Mouse (Mus musculus) megakaryocyte, embryonic 14.5 days (primary cell): Measurements from ENCODE around the gene Supt7l. TPM values are rescaled to one million over a fixed set of nuclear protein-coding genes. Genes with fewer than 3 reads are reported as not detected.

Source experiments
- H3K27me3 ChIP-seq: replicated peaks from 2 replicates; pipeline ENCODE3; 2012; ENCODE audit warnings: inconsistent platforms
- H3K36me3 ChIP-seq: replicated peaks from 2 replicates; pipeline ENCODE3; 2012; ENCODE audit warnings: low read length, inconsistent platforms, mixed read lengths
- H3K4me1 ChIP-seq: 2 replicates; pipeline ENCODE4 v1.6.1; 2012; ENCODE audit warnings: inconsistent platforms
- H3K4me3 ChIP-seq: replicated peaks from 2 replicates; pipeline ENCODE3; 2012; ENCODE audit warnings: moderate library complexity, mild to moderate bottlenecking, inconsistent platforms
- H3K9me3 ChIP-seq: 2 replicates; pipeline ENCODE4 v1.6.1; 2012; ENCODE audit warnings: inconsistent platforms
- FLI1 ChIP-seq: IDR thresholded peaks from 2 replicates; pipeline ENCODE4 v1.6.1; 2012; ENCODE audit warnings: low read length, inconsistent platforms, mixed read lengths
- GATA1 ChIP-seq: IDR thresholded peaks from 3 replicates; pipeline ENCODE4 v1.6.1; 2012; ENCODE audit warnings: mixed read lengths, low read length, inconsistent platforms, borderline replicate concordance
- polyA plus RNA-seq: library from polyadenylated mRNA; stranded (reverse); fragments of >175 nt; gene quantifications from 2 replicates; pipeline ENCODE4 v1.2.3, GENCODE M21; 2012; ENCODE audit warnings: low replicate concordance; ENCODE audit not compliant: insufficient read depth

Gene Supt7l
- polyA plus RNA-seq, 1 experiment = 6.2 TPM

DNA sequence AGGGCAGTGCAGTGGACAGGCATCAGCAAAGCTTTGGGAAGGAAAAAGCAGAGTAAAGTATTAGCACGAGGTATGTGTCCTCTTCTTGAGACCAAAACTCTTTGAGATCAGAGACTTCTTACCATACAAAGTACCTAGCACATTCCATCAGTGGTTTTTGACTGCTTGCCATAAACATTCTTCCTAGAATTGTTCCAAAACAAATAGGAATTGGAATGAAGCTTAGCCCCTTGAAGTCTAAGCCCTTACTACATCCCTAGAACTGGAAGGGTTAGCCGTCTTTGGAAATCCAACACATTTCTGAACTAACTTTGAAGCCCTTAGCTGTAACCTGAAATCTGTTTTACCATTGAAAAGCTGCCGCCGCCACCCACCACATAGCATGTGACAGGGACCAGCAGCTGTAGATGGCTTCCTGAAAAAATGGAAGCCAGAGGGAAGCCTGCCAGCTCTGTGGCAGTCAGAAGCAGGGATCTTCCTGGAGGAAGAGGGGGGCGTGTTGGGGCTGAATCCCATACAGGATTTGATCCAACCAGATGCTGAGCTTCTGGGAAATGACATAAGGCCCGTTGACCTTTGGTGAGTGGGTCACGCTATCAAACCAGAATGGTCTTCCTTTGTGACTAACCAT lies 34.5 kb upstream of the Supt7l start:
- TF ChIP-seq FLI1 (no peak), GATA1 (no peak)
- Histone ChIP-seq H3K4me3 (no peak overlapping the region), H3K4me1 (peaks cover 25% of the 10 kb centered on the region), H3K36me3 (peaks cover 77% of the 10 kb centered on the region), H3K9me3 (no peaks in the 10 kb centered on the region), H3K27me3 (no peaks in the 10 kb centered on the region)

DNA sequence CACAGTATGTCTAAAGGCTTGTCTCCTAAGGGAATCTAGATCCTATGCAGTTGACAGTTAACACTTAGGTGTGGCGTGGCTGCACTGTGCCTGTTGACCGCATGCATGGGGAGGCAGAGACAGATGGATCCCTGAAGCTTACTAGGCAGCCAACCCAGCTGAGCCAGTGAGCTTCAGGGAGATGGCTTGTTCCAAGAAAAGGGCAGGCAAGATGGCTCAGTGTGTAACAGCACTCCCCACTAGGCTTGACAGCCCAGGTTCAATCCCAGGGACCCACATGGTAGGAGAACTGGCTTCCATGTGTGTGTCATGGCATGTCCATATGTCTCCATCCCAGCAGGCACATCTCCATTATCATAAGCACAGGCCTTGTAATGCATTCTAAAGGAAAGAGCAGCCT lies 32.7 kb upstream of the Supt7l start:
- H3K4me1 ChIP-seq = peaks cover 25% of the 10 kb centered on the region
- peaks cover 83% of the 10 kb centered on the region for H3K36me3 ChIP-seq
- no peaks in the 10 kb centered on the region for H3K27me3 ChIP-seq
- H3K4me3 ChIP-seq = no peak overlapping the region
- TF ChIP-seq GATA1 (no peak), FLI1 (no peak)
- H3K9me3 ChIP-seq = no peaks in the 10 kb centered on the region

- TF ChIP-seq GATA1 = no peak
- no peak for TF ChIP-seq FLI1
- Histone ChIP-seq H3K4me3 (no peak overlapping the region), H3K9me3 (no peaks in the 10 kb centered on the region), H3K27me3 (no peaks in the 10 kb centered on the region), H3K36me3 (peaks cover 83% of the 10 kb centered on the region), H3K4me1 (peaks cover 16% of the 10 kb centered on the region)
Observed at GRCm38 (mm10) chr5:31559401-31559800, 31.8 kb upstream of the Supt7l start.

GRCm38 (mm10) chr5:31535228-31535627 lies 7.6 kb upstream of the Supt7l start:
- Histone ChIP-seq H3K9me3 (no peaks in the 10 kb centered on the region), H3K27me3 (no peaks in the 10 kb centered on the region), H3K36me3 (peaks cover 95% of the 10 kb centered on the region), H3K4me1 (no peaks in the 10 kb centered on the region), H3K4me3 (no peak overlapping the region)
- no peak for TF ChIP-seq FLI1
- TF ChIP-seq GATA1 = no peak

GRCm38 (mm10) chr5:31528560-31528959 lies 953 bp upstream of the Supt7l start:
- Histone ChIP-seq H3K36me3 (peaks cover 62% of the 10 kb centered on the region), H3K27me3 (no peaks in the 10 kb centered on the region), H3K4me1 (peaks cover 36% of the 10 kb centered on the region), H3K4me3 (no peak overlapping the region), H3K9me3 (no peaks in the 10 kb centered on the region)
- no peak for TF ChIP-seq FLI1
- no peak for TF ChIP-seq GATA1

DNA sequence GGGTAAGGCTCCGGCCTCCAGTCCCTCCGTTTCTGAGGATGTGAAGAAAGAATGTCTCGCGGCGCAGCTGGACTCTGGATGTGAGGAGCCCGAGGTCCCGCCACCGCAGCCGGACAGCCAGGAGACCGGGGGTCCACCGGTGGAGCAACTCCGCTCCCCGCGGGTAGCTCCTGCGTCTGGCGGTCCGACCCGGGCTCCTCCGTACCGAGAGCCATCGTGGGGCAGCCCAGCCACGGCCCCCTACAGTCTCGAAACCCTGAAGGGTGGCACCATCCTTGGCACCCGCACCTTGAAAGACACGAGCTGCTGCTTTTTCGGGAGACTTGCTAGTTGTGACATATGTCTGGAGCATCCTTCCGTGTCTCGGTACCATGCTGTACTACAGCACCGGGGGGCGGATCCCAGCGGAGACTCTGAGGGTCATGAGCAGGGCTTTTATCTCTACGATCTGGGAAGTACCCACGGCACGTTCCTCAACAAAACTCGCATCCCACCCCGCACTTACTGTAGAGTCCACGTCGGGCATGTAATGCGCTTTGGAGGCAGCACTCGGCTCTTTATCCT lies 408 bp downstream of the Supt7l start:
- Histone ChIP-seq H3K4me3 (peak overlapping the region; percentile 98), H3K27me3 (no peaks in the 10 kb centered on the region), H3K36me3 (peaks cover 61% of the 10 kb centered on the region), H3K9me3 (no peaks in the 10 kb centered on the region), H3K4me1 (peaks cover 41% of the 10 kb centered on the region)
- TF ChIP-seq GATA1 (no peak), FLI1 (no peak)

- Histone ChIP-seq H3K4me3 (peak within 1 kb of the TSS; percentile 98), H3K9me3 (no peaks in the 10 kb centered on the region), H3K36me3 (peaks cover 60% of the 10 kb centered on the region), H3K4me1 (peaks cover 41% of the 10 kb centered on the region), H3K27me3 (no peaks in the 10 kb centered on the region)
- TF ChIP-seq GATA1 = no peak
- no peak for TF ChIP-seq FLI1
Observed at GRCm38 (mm10) chr5:31526354-31527116, 1.1 kb downstream of the Supt7l start, which contains the start of gene Slc4a1ap. Slc4a1ap (plus strand) TSS chr5:31526995.

DNA sequence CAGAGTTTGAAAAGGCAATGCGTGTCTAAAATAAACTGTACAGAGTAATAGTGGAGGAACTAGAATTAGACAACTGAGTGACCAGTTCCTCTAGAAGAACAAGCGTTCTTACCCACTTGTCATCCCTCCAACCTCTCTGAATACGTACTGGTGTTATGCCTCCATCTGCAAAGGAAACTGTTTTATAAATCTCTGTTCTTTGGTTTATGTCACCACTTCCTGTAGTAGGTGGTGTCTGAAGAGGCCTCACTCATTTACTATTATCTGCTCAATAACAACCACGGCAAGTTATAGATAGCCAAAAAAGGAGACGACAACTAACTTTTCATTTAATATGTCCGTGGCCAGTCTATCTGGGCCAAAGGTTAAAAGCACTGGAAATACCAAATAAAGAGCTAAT lies 7.1 kb downstream of the Supt7l start:
- Histone ChIP-seq H3K9me3 (no peaks in the 10 kb centered on the region), H3K36me3 (peaks cover 83% of the 10 kb centered on the region), H3K4me3 (no peak overlapping the region), H3K4me1 (peaks cover 17% of the 10 kb centered on the region), H3K27me3 (no peaks in the 10 kb centered on the region)
- no peak for TF ChIP-seq GATA1
- TF ChIP-seq FLI1 = no peak

GRCm38 (mm10) chr5:31512481-31512880 lies 15.1 kb downstream of the Supt7l start:
- no peak for TF ChIP-seq GATA1
- TF ChIP-seq FLI1 = no peak
- H3K4me1 ChIP-seq = peaks cover 7% of the 10 kb centered on the region
- no peak overlapping the region for H3K4me3 ChIP-seq
- peaks cover 96% of the 10 kb centered on the region for H3K36me3 ChIP-seq
- H3K27me3 ChIP-seq = no peaks in the 10 kb centered on the region
- H3K9me3 ChIP-seq = no peaks in the 10 kb centered on the region

GRCm38 (mm10) chr5:31504843-31505242 lies 22.8 kb downstream of the Supt7l start:
- Histone ChIP-seq H3K9me3 (no peaks in the 10 kb centered on the region), H3K27me3 (no peaks in the 10 kb centered on the region), H3K4me1 (no peaks in the 10 kb centered on the region), H3K4me3 (no peak overlapping the region), H3K36me3 (peaks cover 93% of the 10 kb centered on the region)
- TF ChIP-seq FLI1 (no peak), GATA1 (no peak)
